Mouse (Mus musculus): ENCODE data around the gene Arl2.

Gene Arl2

GRCm38 (mm10) chr19:6126789-6127580, 14.4 kb downstream of the Arl2 start:
- DNase-seq (ENCODE audit: low read depth, low spot score) = no peak

GRCm38 (mm10) chr19:6126289-6126688, 15.1 kb downstream of the Arl2 start:
- peak; percentile 62 for DNase-seq (ENCODE audit: low read depth, low spot score)

GRCm38 (mm10) chr19:6124898-6125297, 16.4 kb downstream of the Arl2 start:
- no peak for DNase-seq (ENCODE audit: low read depth, low spot score)

- DNase-seq (ENCODE audit: low read depth, low spot score) = peak; percentile 28
Measured at GRCm38 (mm10) chr19:6123330-6123729, 18.0 kb downstream of the Arl2 start.

- no peak for DNase-seq (ENCODE audit: low read depth, low spot score)
Measured at GRCm38 (mm10) chr19:6121761-6122160, 19.6 kb downstream of the Arl2 start.

- DNase-seq (ENCODE audit: low read depth, low spot score) = no peak
Measured at GRCm38 (mm10) chr19:6118677-6119185, 22.6 kb downstream of the Arl2 start.

- peak; percentile 98 for DNase-seq (ENCODE audit: low read depth, low spot score)
Measured at GRCm38 (mm10) chr19:6117986-6118676, 23.2 kb downstream of the Arl2 start, which contains the start of gene Sac3d1. Sac3d1 (minus strand) TSS chr19:6118650.

- DNase-seq (ENCODE audit: low read depth, low spot score) = peak; percentile 43
Measured at GRCm38 (mm10) chr19:6117346-6117985, 23.9 kb downstream of the Arl2 start.

GRCm38 (mm10) chr19:6116113-6116850, 25.1 kb downstream of the Arl2 start:
- peak; percentile 69 for DNase-seq (ENCODE audit: low read depth, low spot score)

GRCm38 (mm10) chr19:6113116-6113515, 28.2 kb downstream of the Arl2 start:
- DNase-seq (ENCODE audit: low read depth, low spot score) = no peak

- DNase-seq (ENCODE audit: low read depth, low spot score) = no peak
Measured at GRCm38 (mm10) chr19:6105586-6105985, 35.8 kb downstream of the Arl2 start, which contains the start of gene Naaladl1. Naaladl1 (plus strand) TSS chr19:6105782.

- DNase-seq (ENCODE audit: low read depth, low spot score) = no peak
Measured at GRCm38 (mm10) chr19:6104476-6104875, 36.9 kb downstream of the Arl2 start.

GRCm38 (mm10) chr19:6102169-6102853, 39.0 kb downstream of the Arl2 start:
- no peak for DNase-seq (ENCODE audit: low read depth, low spot score)

GRCm38 (mm10) chr19:6101186-6101585, 40.2 kb downstream of the Arl2 start:
- no peak for DNase-seq (ENCODE audit: low read depth, low spot score)

- no peak for DNase-seq (ENCODE audit: low read depth, low spot score)
Measured at GRCm38 (mm10) chr19:6097847-6098246, 43.5 kb downstream of the Arl2 start.

- DNase-seq (ENCODE audit: low read depth, low spot score) = no peak
Measured at GRCm38 (mm10) chr19:6094119-6094518, 47.2 kb downstream of the Arl2 start, which contains the start of gene AC131692.1. AC131692.1 (plus strand) TSS chr19:6094419.

- no peak for DNase-seq (ENCODE audit: low read depth, low spot score)
Measured at GRCm38 (mm10) chr19:6088841-6089240, 52.5 kb downstream of the Arl2 start.

- DNase-seq (ENCODE audit: low read depth, low spot score) = peak; percentile 21
Measured at GRCm38 (mm10) chr19:6085417-6085879, 55.9 kb downstream of the Arl2 start.

GRCm38 (mm10) chr19:6084478-6085248, 56.7 kb downstream of the Arl2 start, which contains the start of the genes Zfpl1 and Cdca5:
Zfpl1 (minus strand) TSS chr19:6084956.
Cdca5 (plus strand) TSS chr19:6084983.
- peak; percentile 100 for DNase-seq (ENCODE audit: low read depth, low spot score)

Measured in brain, adult 2 months (tissue).